In the genomic region with DNA sequence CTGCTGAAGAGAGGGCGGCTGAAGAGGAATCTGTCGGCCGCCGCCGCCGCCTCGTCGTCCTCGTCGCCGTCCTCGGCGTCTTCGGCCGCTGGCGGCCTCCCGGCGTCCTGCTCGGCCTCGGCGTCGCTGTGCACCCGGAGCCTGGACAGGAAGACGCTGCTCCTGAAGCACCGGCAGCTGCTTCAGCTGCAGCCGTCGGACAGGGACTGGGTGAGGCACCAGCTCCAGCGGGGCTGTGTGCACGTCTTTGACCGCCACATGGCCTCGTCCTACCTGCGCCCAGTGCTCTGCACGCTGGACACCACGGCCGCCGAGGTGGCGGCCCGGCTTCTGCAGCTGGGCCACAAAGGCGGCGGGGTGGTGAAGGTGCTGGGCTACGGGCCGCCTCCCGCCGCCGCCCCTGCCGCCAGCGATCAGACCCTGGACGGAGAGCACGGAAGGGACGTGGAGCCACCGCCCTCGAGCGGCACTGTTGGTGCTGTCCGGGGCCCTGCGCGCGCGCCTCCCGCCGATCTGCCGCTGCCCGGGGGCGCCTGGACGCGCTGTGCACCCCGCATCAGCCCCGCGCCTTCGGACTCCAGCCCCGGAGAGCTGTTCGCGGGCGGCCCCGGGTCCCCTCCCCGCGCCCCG, we compare ENCODE assay signal across 8 mouse cellular contexts. TPM values are rescaled to one million over a fixed set of nuclear protein-coding genes. Genes with fewer than 3 reads are reported as not detected.
DNase-seq lines count a peak whose midpoint lies in the region; ATAC-seq and TF ChIP-seq lines count a peak whose summit lies in the region.

No protein-coding gene starts in this region.

- peaks cover 15% of the 10 kb centered on the region for H3K4me1 ChIP-seq in intestine, embryonic 14.5 days (replicated peaks; ENCODE audit: control insufficient read depth, insufficient read depth, low read length)
- H3K4me1 ChIP-seq in limb, embryonic 14.5 days (ENCODE audit: control insufficient read depth, insufficient read depth, low read length), result peaks cover 26% of the 10 kb centered on the region
- H3K4me1 ChIP-seq in midbrain, embryonic 15.5 days, result peaks cover 33% of the 10 kb centered on the region

- no peaks in the 10 kb centered on the region for H3K27me3 ChIP-seq in intestine, embryonic 14.5 days (replicated peaks; ENCODE audit: control insufficient read depth, insufficient read depth, low read length)
- H3K27me3 ChIP-seq in limb, embryonic 14.5 days (ENCODE audit: control insufficient read depth, insufficient read depth, low read length), result no peaks in the 10 kb centered on the region
- H3K27me3 ChIP-seq in midbrain, embryonic 15.5 days (replicated peaks), result no peaks in the 10 kb centered on the region

- no peak for TF ChIP-seq POLR2A in limb, embryonic 14.5 days (IDR thresholded peaks at IDR 0.05; ENCODE audit: borderline replicate concordance, extremely low read depth, insufficient read depth, insufficient read length)

- peak; percentile 38 for ATAC-seq in intestine, embryonic 14.5 days (replicated peaks; ENCODE audit: low FRiP score, low TSS enrichment, low read depth)
- ATAC-seq in limb, embryonic 14.5 days (ENCODE audit: low FRiP score, low read depth), result no peak
- ATAC-seq in midbrain, embryonic 15.5 days (replicated peaks), result peak; percentile 10; the same call in 1 of the 2 replicates

- WGBS in intestine, embryonic 14.5 days, result under 1% methylated on average over 63 of the region's 77 CpGs
- 2% methylated on average over 23 of the region's 77 CpGs for WGBS in limb, embryonic 14.5 days
- WGBS in midbrain, embryonic 15.5 days, result under 1% methylated on average over 67 of the region's 77 CpGs

- no peaks in the 10 kb centered on the region for H3K36me3 ChIP-seq in intestine, embryonic 14.5 days (ENCODE audit: control insufficient read depth, insufficient read depth, low read length)
- no peaks in the 10 kb centered on the region for H3K36me3 ChIP-seq in limb, embryonic 14.5 days (ENCODE audit: control insufficient read depth, insufficient read depth, low read length)
- no peaks in the 10 kb centered on the region for H3K36me3 ChIP-seq in midbrain, embryonic 15.5 days (replicated peaks)

- H3K9me3 ChIP-seq in intestine, embryonic 14.5 days (ENCODE audit: control insufficient read depth, low read length), result no peaks in the 10 kb centered on the region
- H3K9me3 ChIP-seq in limb, embryonic 14.5 days (ENCODE audit: control insufficient read depth, low read length), result no peaks in the 10 kb centered on the region
- no peaks in the 10 kb centered on the region for H3K9me3 ChIP-seq in midbrain, embryonic 15.5 days

- peak overlapping the region; percentile 83 for H3K4me3 ChIP-seq in intestine, embryonic 14.5 days (ENCODE audit: low read depth, low read length)
- peak overlapping the region; percentile 80 for H3K4me3 ChIP-seq in limb, embryonic 14.5 days (replicated peaks; ENCODE audit: low read length)
- H3K4me3 ChIP-seq in midbrain, embryonic 15.5 days, result peak overlapping the region; percentile 58

- peak; percentile 96 for DNase-seq in heart, adult 11 months
- DNase-seq in heart, adult 8-10 months (ENCODE audit: low spot score), result no peak
- DNase-seq in cerebellum, adult 9-10 months, result peak; percentile 65
- DNase-seq in gastrocnemius, adult 8-10 months (ENCODE audit: low spot score in 2 of 2), result peak; percentile 17 to 28
- peak; percentile 85 for DNase-seq in intestine, embryonic 14.5 days (ENCODE audit: low spot score)
- DNase-seq in limb, embryonic 14.5 days (ENCODE audit: low spot score), result peak; percentile 14
- DNase-seq in spleen, postnatal 10 days (ENCODE audit: low spot score in 2 of 2), result peak; percentile 64 to 65

- H3K4me2 ChIP-seq in intestine, embryonic 14.5 days (ENCODE audit: low read length), result peak overlapping the region; percentile 61
- H3K4me2 ChIP-seq in limb, embryonic 14.5 days (replicated peaks; ENCODE audit: low read depth, low read length, severe bottlenecking), result peak overlapping the region; percentile 72
- H3K4me2 ChIP-seq in midbrain, embryonic 15.5 days, result peak overlapping the region; percentile 56

- peak overlapping the region; percentile 90 for H3K9ac ChIP-seq in intestine, embryonic 14.5 days (ENCODE audit: low read length)
- H3K9ac ChIP-seq in limb, embryonic 14.5 days (ENCODE audit: low read depth, low read length, severe bottlenecking), result peak overlapping the region; percentile 84
- H3K9ac ChIP-seq in midbrain, embryonic 15.5 days, result peak overlapping the region; percentile 70

- H3K27ac ChIP-seq in intestine, embryonic 14.5 days (ENCODE audit: low read depth), result peak overlapping the region; percentile 90
- peak overlapping the region; percentile 83 for H3K27ac ChIP-seq in limb, embryonic 14.5 days (replicated peaks; ENCODE audit: low read depth, low read length)
- peak overlapping the region; percentile 97 for H3K27ac ChIP-seq in midbrain, embryonic 15.5 days

RNA-seq across cellular contexts. Expression of a gene that starts 0.9 kb away (rescaled TPM):
- total RNA-seq in heart, adult 8-10 months (2022), result 10 to 100 TPM; 15.4 to 17.3 (median 16.4) TPM
- total RNA-seq in gastrocnemius, adult 8-10 months (2022), result 1 to 10 TPM; 7.0 to 8.1 (median 7.5) TPM
- 5.7 and 6.5 TPM in 2 replicates for polyA plus RNA-seq in intestine, embryonic 14.5 days (2014; fragmentation: Nextera tagmentation; extraction: Ambion mirVana)
- polyA plus RNA-seq in limb, embryonic 14.5 days (2012; rRNA removed), result 9.3 and 10.8 TPM in 2 replicates
- polyA plus RNA-seq in limb, embryonic 14.5 days (2014; fragmentation: Nextera tagmentation; extraction: Ambion mirVana), result 3.9 and 5.5 TPM in 2 replicates
- 8.0 and 8.1 TPM in 2 replicates for polyA plus RNA-seq in midbrain, embryonic 15.5 days (2015; fragmentation: Nextera tagmentation; extraction: Ambion mirVana)
